Mouse (Mus musculus) forebrain, embryonic 16.5 days (tissue): ENCODE results near the gene Fbxw7. TPM values are rescaled to one million over a fixed set of nuclear protein-coding genes. Genes with fewer than 3 reads are reported as not detected.

ENCODE experiments used
- ATAC-seq: fragments of 200-750 bp; cut with Nextera tagmentation; 2 replicates; pipeline ENCODE4 v1.8.0; 2017; ENCODE audit warnings: mild to moderate bottlenecking, moderate library complexity
- H3K27ac ChIP-seq: fragments of 300-500 bp; sonication (generic); 2 replicates; pipeline ENCODE4 v1.5.1; 2014; ENCODE audit warnings: low read length, control low read depth
- H3K27me3 ChIP-seq: fragments of 300-500 bp; sonication (generic); replicated peaks from 2 replicates; pipeline ENCODE4 v1.6.1; 2014; ENCODE audit warnings: low read length; ENCODE audit not compliant: control insufficient read depth, insufficient read depth
- H3K36me3 ChIP-seq: fragments of 300-500 bp; sonication (generic); 2 replicates; pipeline ENCODE4 v1.6.1; 2014; ENCODE audit not compliant: control insufficient read depth, insufficient read depth
- H3K4me1 ChIP-seq: fragments of 300-500 bp; sonication (generic); replicated peaks from 2 replicates; pipeline ENCODE4 v1.6.1; 2014; ENCODE audit warnings: low read length; ENCODE audit not compliant: control insufficient read depth, insufficient read depth
- H3K4me2 ChIP-seq: fragments of 300-500 bp; sonication (generic); 2 replicates; pipeline ENCODE4 v1.6.1; 2014; ENCODE audit warnings: mild to moderate bottlenecking, low read length, control low read depth
- H3K4me3 ChIP-seq: fragments of 300-500 bp; sonication (generic); replicated peaks from 2 replicates; pipeline ENCODE4 v1.5.1; 2014; ENCODE audit warnings: mild to moderate bottlenecking, low read length, control low read depth
- H3K9ac ChIP-seq: fragments of 300-500 bp; sonication (generic); replicated peaks from 2 replicates; pipeline ENCODE4 v1.6.1; 2014; ENCODE audit warnings: low read depth, low read length, control low read depth
- H3K9me3 ChIP-seq: fragments of 300-500 bp; sonication (generic); 2 replicates; pipeline ENCODE4 v1.6.1; 2016; ENCODE audit warnings: low read length; ENCODE audit not compliant: control insufficient read depth
- WGBS: fragments of 180-500 bp; shearing (Covaris S2); extraction: QIAGEN DNeasy Blood & Tissue Kit; methylation state at CpG from one replicate; pipeline ENCODE4 v1.1.7; 2014; 5-methylcytosine and 5-hydroxymethylcytosine counted together
- polyA plus RNA-seq: library from polyadenylated mRNA; unstranded; fragments of >200 nt; fragmentation: Nextera tagmentation; extraction: Ambion mirVana; gene quantifications from 2 replicates; pipeline ENCODE4 v1.2.1, GENCODE M21; 2015

Fbxw7 gene
- polyA plus RNA-seq, 1 experiment from 2014 or later: 35.7 TPM

DNA sequence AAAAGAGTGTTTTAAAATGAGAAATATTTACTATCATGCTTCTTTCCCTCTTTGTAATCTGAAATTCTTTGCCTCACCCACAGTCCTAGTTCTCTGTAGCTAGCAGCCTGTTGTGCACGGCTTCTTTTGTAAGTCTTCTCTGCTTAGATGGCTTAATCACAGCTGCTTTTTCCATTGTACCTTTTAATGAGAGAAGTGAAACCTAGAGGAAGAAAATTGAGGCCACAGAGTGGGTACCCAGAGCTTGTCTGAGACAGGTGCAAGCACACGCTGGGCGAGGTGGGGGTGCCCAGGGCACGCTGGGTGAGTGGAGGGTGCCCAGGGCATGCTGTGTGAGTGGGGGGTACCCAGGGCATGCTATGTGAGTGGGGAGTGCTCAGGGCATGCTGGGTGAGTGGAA lies 27.2 kb upstream of the Fbxw7 start:
- H3K9ac ChIP-seq: no peak overlapping the region
- no peaks in the 10 kb centered on the region for H3K4me1 ChIP-seq
- H3K36me3 ChIP-seq: no peaks in the 10 kb centered on the region
- H3K4me3 ChIP-seq: no peak overlapping the region
- no peaks in the 10 kb centered on the region for H3K27me3 ChIP-seq
- no peaks in the 10 kb centered on the region; the same call in 1 of the 2 replicates for H3K9me3 ChIP-seq
- WGBS: 81% methylated on average over 4 of the region's 4 CpGs
- no peak for ATAC-seq
- H3K4me2 ChIP-seq: no peak overlapping the region
- H3K27ac ChIP-seq: no peak overlapping the region

DNA sequence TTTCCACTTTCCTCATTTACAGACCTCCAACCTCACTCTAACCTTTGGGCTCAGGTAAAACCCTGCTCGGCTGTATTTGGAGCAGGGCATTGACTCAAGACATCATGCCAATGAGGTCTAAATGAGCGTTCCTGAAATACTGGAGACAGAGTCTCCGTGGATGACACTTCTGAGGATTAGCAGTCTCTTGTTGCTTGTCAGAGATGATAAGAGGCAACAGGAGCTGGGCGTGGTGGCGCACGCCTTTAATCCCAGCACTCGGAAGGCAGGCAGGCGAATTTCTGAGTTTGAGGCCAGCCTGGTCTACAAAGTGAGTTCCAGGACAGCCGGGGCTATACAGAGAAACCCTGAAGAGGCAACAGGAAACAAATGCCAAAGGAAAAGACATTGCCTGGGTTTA lies 11.0 kb upstream of the Fbxw7 start:
- Histone ChIP-seq H3K4me2 (no peak overlapping the region), H3K9me3 (no peaks in the 10 kb centered on the region), H3K27me3 (no peaks in the 10 kb centered on the region), H3K27ac (no peak overlapping the region), H3K36me3 (no peaks in the 10 kb centered on the region), H3K4me1 (no peaks in the 10 kb centered on the region), H3K4me3 (no peak overlapping the region), H3K9ac (no peak overlapping the region)
- ATAC-seq: no peak
- 80% methylated on average over 9 of the region's 9 CpGs for WGBS

DNA sequence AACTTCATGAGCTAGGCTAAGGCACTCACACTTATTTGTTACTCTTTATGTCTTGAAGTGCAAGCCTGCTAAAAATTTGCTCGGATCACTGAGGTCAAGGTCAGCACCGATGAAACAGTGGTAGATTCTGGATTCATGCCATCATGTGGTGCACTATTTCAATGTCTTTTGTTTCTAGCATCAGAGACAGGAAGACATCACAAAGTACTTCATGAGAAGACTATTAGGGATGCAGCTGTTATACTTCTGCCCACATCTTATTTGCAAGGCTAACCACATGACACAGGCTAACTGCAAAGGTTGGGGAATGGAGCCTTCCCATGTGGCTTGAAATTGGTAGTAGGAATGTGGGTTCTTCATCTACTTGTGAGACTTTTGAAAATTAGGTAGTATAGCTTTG lies 8.9 kb upstream of the Fbxw7 start:
- Histone ChIP-seq H3K4me3 (no peak overlapping the region), H3K4me2 (no peak overlapping the region), H3K27me3 (no peaks in the 10 kb centered on the region), H3K4me1 (no peaks in the 10 kb centered on the region), H3K9ac (no peak overlapping the region), H3K27ac (no peak overlapping the region), H3K36me3 (no peaks in the 10 kb centered on the region), H3K9me3 (no peaks in the 10 kb centered on the region)
- no peak for ATAC-seq
- WGBS: 76% methylated on average over 2 of the region's 2 CpGs

DNA sequence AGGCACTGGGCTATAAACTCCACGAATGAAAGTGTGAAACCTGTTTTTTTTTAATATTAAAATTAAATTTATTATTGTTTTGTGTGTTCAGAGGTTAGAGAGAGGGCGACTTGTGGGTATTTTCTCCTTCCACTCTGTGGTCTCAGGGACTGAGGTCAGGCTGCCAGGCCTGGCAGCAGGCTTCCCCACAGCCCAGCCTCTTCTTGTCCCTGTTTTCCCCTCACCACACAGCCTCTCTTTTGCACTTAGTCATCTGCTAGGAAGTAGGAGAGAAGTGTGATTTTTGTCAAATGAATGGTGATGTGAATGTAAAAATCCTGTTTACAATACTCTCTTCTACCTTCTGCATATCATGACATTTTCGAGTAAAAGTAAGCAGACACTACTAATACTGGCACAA lies 7.2 kb upstream of the Fbxw7 start:
- H3K4me2 ChIP-seq: no peak overlapping the region
- H3K27me3 ChIP-seq: no peaks in the 10 kb centered on the region

DNA sequence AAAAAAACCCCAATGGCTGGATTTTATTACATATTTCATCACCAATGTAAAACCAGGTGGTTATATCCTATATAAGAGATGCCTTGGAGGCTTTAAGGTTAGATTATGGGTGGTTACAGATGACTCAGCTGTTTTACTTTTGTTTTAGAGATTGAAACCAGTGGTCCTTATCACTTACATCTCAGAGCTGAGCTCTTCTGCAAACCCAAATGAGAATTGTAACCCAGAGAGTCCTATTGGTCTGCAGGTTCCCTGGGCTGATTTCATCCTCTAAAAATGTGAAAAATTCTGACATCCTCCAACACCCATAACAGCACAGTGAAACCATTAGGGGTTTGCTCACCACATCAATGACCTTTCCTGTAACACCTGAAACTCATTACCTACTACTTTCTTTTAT lies 6.2 kb upstream of the Fbxw7 start:
- Histone ChIP-seq H3K4me1 (peaks cover 12% of the 10 kb centered on the region), H3K36me3 (no peaks in the 10 kb centered on the region), H3K27ac (no peak overlapping the region), H3K9ac (no peak overlapping the region), H3K27me3 (no peaks in the 10 kb centered on the region), H3K4me3 (no peak overlapping the region), H3K4me2 (no peak overlapping the region), H3K9me3 (no peaks in the 10 kb centered on the region)
- no peak for ATAC-seq

More for the DNA sequence above, 7.2 kb upstream of the Fbxw7 start:
- no peak overlapping the region for H3K9ac ChIP-seq
- 78% methylated on average over 3 of the region's 3 CpGs for WGBS
- no peaks in the 10 kb centered on the region for H3K9me3 ChIP-seq
- ATAC-seq: no peak
- H3K4me1 ChIP-seq: peaks cover 4% of the 10 kb centered on the region
- no peaks in the 10 kb centered on the region for H3K36me3 ChIP-seq
- H3K4me3 ChIP-seq: no peak overlapping the region
- H3K27ac ChIP-seq: no peak overlapping the region

DNA sequence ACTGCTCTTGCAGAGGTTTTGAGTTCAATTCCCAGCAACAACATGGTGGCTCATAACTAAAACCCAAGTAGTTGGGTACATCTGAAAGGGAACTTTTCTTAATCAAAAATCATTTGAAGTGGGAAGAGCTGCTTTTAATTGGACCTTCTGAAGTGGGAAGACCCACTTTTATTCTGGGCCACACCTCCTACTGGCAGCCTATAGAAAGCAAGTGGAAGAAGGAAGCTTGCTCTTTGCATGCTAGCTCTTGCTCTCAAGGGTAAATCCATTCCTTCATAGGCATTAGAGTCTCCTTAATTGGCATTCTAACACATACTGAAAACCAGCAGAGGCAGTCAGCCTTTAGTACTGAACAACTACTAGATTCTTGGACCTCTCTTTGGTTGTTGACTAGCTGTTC lies 4.3 kb upstream of the Fbxw7 start:
- ATAC-seq: no peak
- Histone ChIP-seq H3K9ac (no peak overlapping the region), H3K4me2 (no peak overlapping the region), H3K27ac (no peak overlapping the region), H3K4me1 (peaks cover 16% of the 10 kb centered on the region), H3K27me3 (no peaks in the 10 kb centered on the region), H3K36me3 (no peaks in the 10 kb centered on the region), H3K9me3 (no peaks in the 10 kb centered on the region), H3K4me3 (no peak overlapping the region)

DNA sequence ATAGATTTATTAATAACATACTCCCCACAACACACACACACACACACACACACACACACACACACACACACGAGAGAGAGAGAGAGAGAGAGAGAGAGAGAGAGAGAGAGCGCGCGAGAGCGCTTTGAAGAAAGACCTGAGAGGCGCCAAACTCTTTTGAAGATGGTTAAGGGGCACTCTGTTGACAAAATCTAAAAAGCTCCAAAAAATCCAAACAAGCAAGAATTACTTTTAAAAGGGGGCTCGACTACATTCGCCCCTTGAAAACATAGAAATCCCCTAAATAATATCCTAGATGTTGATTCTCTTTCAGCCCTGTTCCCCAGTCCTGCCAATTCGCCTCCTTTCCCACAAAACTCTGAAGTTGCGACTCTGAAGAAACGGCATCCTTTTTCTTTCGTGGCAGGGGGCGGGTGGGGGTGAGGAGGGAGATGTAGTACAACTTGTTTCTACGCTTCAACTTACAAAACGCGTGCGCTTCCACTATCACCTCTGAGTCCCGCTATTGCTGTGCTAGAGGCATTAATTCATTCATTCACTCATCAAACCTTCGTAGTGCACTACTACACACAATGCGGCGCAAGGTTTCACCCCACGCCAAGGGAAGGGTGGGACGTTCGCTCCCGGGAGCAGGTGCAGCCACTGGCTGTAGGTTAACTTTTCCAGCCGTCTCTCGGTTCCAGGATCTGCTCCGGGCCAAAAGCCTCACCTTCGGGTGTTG lies 1.5 kb upstream of the Fbxw7 start:
- under 1% methylated on average over 29 of the region's 29 CpGs for WGBS
- no peaks in the 10 kb centered on the region for H3K9me3 ChIP-seq
- H3K27me3 ChIP-seq: no peaks in the 10 kb centered on the region
- peaks cover 23% of the 10 kb centered on the region for H3K4me1 ChIP-seq
- H3K4me2 ChIP-seq: peak overlapping the region; percentile 87
- peak overlapping the region; percentile 98 for H3K4me3 ChIP-seq
- H3K27ac ChIP-seq: peak overlapping the region; percentile 96
- H3K9ac ChIP-seq: peak overlapping the region; percentile 87
- peak; percentile 32; the same call in 1 of the 2 replicates for ATAC-seq
- no peaks in the 10 kb centered on the region for H3K36me3 ChIP-seq

DNA sequence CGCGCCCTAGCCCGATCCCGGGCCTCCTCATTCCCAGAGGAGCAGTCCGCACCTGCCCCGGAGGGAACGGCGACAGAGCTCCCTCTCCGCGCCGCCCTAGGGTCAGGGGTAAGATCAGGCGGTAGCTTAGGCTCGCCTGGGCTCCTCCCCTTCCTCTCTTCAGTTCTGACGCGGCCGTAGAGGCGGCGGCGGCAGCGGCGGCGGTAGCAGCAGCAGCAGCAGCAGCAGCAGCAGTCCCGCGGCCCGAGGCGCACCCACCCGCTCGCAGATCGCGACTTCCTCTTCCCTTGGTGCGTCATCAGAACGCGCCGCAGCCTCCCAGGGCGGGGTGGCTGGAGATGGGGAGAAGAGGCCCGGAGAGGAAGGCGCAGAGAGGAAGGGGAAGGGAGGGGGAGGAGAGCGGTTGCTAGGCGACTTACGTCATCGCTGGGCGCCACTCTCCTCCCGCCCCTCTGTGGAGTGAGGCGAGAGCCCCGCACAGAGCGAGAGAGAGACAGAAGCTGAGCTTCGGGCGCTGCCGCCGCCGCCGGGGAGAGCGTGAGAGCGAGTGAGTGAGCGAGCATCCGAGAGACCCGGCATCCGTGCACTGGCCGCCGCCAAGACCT lies 809 bp upstream of the Fbxw7 start:
- peak overlapping the region; percentile 98 for H3K4me3 ChIP-seq
- H3K4me1 ChIP-seq: peaks cover 23% of the 10 kb centered on the region
- peak; percentile 98 for ATAC-seq
- no peaks in the 10 kb centered on the region for H3K36me3 ChIP-seq
- H3K9me3 ChIP-seq: no peaks in the 10 kb centered on the region
- peak overlapping the region; percentile 99 for H3K4me2 ChIP-seq
- peak overlapping the region; percentile 87 for H3K9ac ChIP-seq
- peak overlapping the region; percentile 96 for H3K27ac ChIP-seq
- no peaks in the 10 kb centered on the region for H3K27me3 ChIP-seq
- under 1% methylated on average over 48 of the region's 60 CpGs for WGBS

DNA sequence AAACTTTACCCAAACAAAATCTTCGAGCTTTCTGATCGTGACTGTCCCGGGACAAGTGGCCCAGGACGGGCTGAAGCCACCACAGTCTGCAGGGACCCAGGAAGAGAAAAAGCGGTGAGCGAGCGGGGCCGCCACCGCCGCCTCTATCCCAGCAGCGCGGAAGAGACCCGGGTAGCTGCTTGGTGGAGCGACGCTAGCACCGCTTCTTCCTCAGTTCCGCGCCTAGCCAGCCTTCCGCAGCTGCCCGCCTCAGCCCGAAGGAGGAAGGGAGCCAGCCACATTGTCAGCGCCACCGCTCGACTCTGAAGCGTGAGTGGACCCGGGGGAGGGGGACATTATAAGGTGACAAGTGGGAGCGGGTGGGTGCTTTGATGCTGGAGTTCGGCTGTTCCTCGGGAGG lies 393 bp downstream of the Fbxw7 start:
- H3K27me3 ChIP-seq: no peaks in the 10 kb centered on the region
- peak overlapping the region; percentile 96 for H3K27ac ChIP-seq
- peak overlapping the region; percentile 98 for H3K4me3 ChIP-seq
- peak overlapping the region; percentile 99 for H3K4me2 ChIP-seq
- peaks cover 23% of the 10 kb centered on the region for H3K4me1 ChIP-seq
- 0% methylated on average over 29 of the region's 29 CpGs for WGBS
- H3K9ac ChIP-seq: peak overlapping the region; percentile 87
- H3K36me3 ChIP-seq: no peaks in the 10 kb centered on the region
- peak; percentile 4; the same call in 1 of the 2 replicates for ATAC-seq
- no peaks in the 10 kb centered on the region for H3K9me3 ChIP-seq
